Mouse (Mus musculus) kidney, postnatal 0 days (tissue): ENCODE measurements at regions not wholly inside any gene's neighbourhood (a gene's known extent, or its start where the extent isn't known, plus 50 kb on each side); places are given as distances from the start of the nearest gene placed in this dataset.

Experiments
- ATAC-seq: fragments of 200-750 bp; cut with Nextera tagmentation; replicated peaks from 2 replicates; pipeline ENCODE4 v1.8.0; 2017; ENCODE audit warnings: low read depth, moderate number of reproducible peaks, moderate TSS enrichment, moderate library complexity; ENCODE audit not compliant: low FRiP score
- DNase-seq: peaks from one replicate; pipeline ENCODE4 v3.0.0-alpha.2; 2016; ENCODE audit warnings: low spot score
- H3K27ac ChIP-seq: fragments of 300-500 bp; sonication (generic); 2 replicates; pipeline ENCODE4 v1.5.1; 2014; ENCODE audit warnings: mild to moderate bottlenecking
- H3K27me3 ChIP-seq: fragments of 300-500 bp; sonication (generic); 2 replicates; pipeline ENCODE4 v1.6.1; 2014; ENCODE audit warnings: low read length, mixed read lengths; ENCODE audit not compliant: insufficient read depth
- H3K36me3 ChIP-seq: fragments of 300-500 bp; sonication (generic); 2 replicates; pipeline ENCODE4 v1.6.1; 2014; ENCODE audit warnings: low read length, mixed read lengths; ENCODE audit not compliant: insufficient read depth
- H3K4me1 ChIP-seq: fragments of 300-500 bp; sonication (generic); replicated peaks from 2 replicates; pipeline ENCODE4 v1.6.1; 2014; ENCODE audit warnings: antibody characterized with exemption, low read length, mixed read lengths; ENCODE audit not compliant: insufficient read depth
- H3K4me2 ChIP-seq: fragments of 300-500 bp; sonication (generic); 2 replicates; pipeline ENCODE4 v1.6.1; 2014; ENCODE audit warnings: mild to moderate bottlenecking, low read length, moderate library complexity, mixed read lengths
- H3K4me3 ChIP-seq: fragments of 300-500 bp; sonication (generic); replicated peaks from 2 replicates; pipeline ENCODE4 v1.5.1; 2014; ENCODE audit warnings: low read depth, low read length
- H3K9ac ChIP-seq: fragments of 300-500 bp; sonication (generic); 2 replicates; pipeline ENCODE4 v1.6.1; 2014; ENCODE audit warnings: low read depth, low read length
- H3K9me3 ChIP-seq: fragments of 300-500 bp; sonication (generic); replicated peaks from 2 replicates; pipeline ENCODE4 v1.6.1; 2016; ENCODE audit warnings: low read length, inconsistent platforms, mixed read lengths
- CTCF ChIP-seq: IDR thresholded peaks from 2 replicates; pipeline ENCODE4 v1.5.1; 2016; ENCODE audit warnings: antibody characterized with exemption, low read depth, mild to moderate bottlenecking, moderate library complexity
- WGBS: fragments of 180-500 bp; shearing (Covaris S2); extraction: QIAGEN DNeasy Blood & Tissue Kit; methylation state at CpG from one replicate; pipeline ENCODE4 v1.1.7; 2014; 5-methylcytosine and 5-hydroxymethylcytosine counted together

DNA sequence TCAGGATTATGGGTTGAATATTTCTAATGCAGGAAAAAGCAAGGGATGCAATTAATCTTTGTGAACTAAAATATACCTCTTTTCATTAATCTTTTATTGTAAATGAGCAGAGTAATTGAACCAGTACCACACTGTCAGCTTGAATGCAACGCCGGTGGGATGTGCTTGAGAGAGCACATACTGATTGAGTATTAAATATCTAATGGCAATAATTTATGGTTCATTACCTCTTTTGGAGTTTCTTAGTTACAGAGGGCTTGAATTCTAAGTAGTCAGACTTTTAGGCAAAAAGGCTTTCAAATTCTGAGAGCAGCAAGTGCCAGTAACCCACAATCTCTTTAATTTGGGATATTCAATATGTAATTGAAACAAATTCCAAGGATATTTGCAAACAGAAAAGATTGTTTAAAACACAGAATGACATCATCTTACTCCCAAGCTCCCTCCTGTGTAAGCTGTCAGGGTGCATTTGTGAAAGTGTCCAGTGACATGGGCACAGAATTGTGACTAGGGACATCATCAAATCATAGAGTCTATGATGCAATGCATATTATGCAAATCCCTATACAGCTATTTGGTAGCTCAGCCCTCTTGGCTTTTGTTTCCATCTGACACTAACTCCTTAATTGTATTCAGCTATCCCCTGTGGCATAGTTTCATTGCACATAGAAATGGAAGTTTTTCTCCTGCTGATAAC, 175.2 kb upstream of the Cdh8 start:
- Histone ChIP-seq H3K27ac (no peak overlapping the region), H3K9ac (no peak overlapping the region), H3K27me3 (no peaks in the 10 kb centered on the region), H3K4me1 (no peaks in the 10 kb centered on the region), H3K36me3 (no peaks in the 10 kb centered on the region), H3K4me2 (no peak overlapping the region), H3K9me3 (no peaks in the 10 kb centered on the region), H3K4me3 (no peak overlapping the region)
- DNase-seq = no peak
- no peak for TF ChIP-seq CTCF
- WGBS = 35% methylated on average over 2 of the region's 2 CpGs
- no peak for ATAC-seq

DNA sequence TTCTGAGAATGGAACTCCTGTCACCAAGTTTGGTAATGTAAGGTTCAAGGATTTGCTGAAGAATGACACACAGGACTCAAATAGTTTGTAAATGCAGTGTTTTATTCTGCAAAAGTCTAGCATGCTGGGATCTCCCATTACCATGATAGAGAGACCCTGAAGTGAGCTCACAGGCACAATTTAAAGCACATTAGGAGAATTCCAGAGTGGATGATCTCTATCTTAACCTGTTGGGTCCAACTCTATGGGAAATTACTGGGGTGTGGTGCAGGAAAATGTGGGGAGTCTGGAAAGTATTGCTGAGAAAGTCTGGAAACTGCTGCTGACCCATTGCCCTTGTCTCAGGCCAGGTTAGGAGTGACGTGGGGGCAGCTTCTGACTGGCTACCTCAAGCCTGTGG, 127.8 kb upstream of the Cdh8 start:
- no peaks in the 10 kb centered on the region for H3K4me1 ChIP-seq
- ATAC-seq = no peak
- TF ChIP-seq CTCF = no peak
- H3K9me3 ChIP-seq = no peaks in the 10 kb centered on the region
- H3K36me3 ChIP-seq = no peaks in the 10 kb centered on the region
- H3K4me2 ChIP-seq = no peak overlapping the region
- WGBS = 58% methylated on average over 1 of the region's 1 CpGs
- no peak overlapping the region for H3K4me3 ChIP-seq
- H3K27ac ChIP-seq = no peak overlapping the region
- no peak for DNase-seq
- H3K9ac ChIP-seq = no peak overlapping the region
- H3K27me3 ChIP-seq = no peaks in the 10 kb centered on the region

DNA sequence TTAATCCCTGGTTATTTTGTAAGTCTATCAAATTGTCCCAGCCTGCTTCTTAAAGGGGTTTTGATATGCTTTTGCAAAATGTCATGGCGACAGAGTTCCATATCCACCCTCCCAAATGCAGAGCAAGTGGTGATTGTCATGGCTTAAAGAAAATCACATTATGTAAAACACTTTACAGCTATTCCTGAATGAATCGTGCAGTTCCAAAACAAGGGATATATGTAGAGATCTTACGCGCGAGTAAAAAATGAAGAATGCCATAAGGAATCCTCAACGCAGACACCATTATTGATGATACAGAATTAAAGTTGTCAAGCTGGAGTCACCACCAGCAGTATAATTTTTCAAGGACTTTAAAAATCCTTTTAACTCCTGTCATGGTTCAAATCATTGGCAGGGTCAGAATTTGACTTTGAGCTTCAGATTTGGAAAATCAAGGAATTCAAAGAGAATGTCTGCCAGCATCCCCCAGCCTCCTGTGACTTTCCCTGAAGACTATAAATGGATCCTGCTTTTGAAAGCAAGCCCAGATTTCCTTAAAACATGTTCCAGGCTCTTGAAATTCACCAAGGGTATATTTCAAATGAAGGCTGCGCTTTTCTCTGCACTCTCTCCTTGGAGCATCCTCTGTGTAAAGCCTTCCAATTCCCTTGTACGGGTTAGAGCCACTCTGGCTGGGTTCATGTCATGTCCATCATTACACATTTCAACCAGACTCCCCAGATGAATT, 116.6 kb upstream of the Cdh8 start:
- Histone ChIP-seq H3K4me2 (no peak overlapping the region), H3K4me1 (no peaks in the 10 kb centered on the region), H3K36me3 (no peaks in the 10 kb centered on the region), H3K27me3 (no peaks in the 10 kb centered on the region), H3K9ac (no peak overlapping the region), H3K9me3 (no peaks in the 10 kb centered on the region), H3K27ac (no peak overlapping the region), H3K4me3 (no peak overlapping the region)
- no peak for DNase-seq
- TF ChIP-seq CTCF = no peak
- 79% methylated on average over 8 of the region's 8 CpGs for WGBS
- ATAC-seq = no peak

DNA sequence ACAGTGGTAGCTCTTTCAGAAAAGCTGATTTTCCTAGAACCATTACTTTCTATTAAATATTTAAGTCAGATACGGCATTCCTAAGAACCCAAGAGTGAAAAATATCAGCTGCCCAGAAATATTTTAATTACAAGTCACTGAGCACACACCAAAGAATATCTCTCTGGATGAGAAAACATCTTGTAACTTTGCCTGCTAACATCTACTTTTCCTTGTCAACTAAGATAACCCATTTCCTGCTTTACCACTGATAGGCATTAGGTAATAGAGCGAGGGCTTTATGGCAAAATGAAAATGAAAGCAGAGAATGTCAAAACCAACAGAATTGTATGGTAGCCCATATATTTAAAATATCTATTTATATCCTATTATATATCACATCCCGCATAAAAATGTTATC, 85.8 kb upstream of the Cdh8 start:
- Histone ChIP-seq H3K4me1 (no peaks in the 10 kb centered on the region), H3K9ac (no peak overlapping the region), H3K4me2 (no peak overlapping the region), H3K36me3 (no peaks in the 10 kb centered on the region), H3K27ac (no peak overlapping the region), H3K27me3 (no peaks in the 10 kb centered on the region), H3K9me3 (no peaks in the 10 kb centered on the region), H3K4me3 (no peak overlapping the region)
- 83% methylated on average over 3 of the region's 3 CpGs for WGBS
- TF ChIP-seq CTCF = no peak
- no peak for ATAC-seq
- DNase-seq = no peak
